Mouse (Mus musculus) stomach, postnatal 0 days (tissue): ENCODE measurements around the gene Ntf3.

Experiments used
- CTCF ChIP-seq: IDR thresholded peaks from 2 replicates; pipeline ENCODE4 v1.5.1; 2016; ENCODE audit warnings: antibody characterized with exemption, low read depth, mild to moderate bottlenecking, moderate library complexity
- EP300 ChIP-seq: optimal IDR thresholded peaks from 2 replicates; pipeline ENCODE3; 2016; ENCODE audit warnings: antibody characterized with exemption

- TF ChIP-seq CTCF = no peak
- TF ChIP-seq EP300 = no peak
These were observed 24.6 kb downstream of the Ntf3 start for GRCm38 (mm10) chr6:126142021-126142554.
